ENCODE assay signal across 8 mouse cellular contexts in genomic region chr13:49320040-49320439, GRCm38 (mm10). TPM values are rescaled to one million over a fixed set of nuclear protein-coding genes. Genes with fewer than 3 reads are reported as not detected.
A peak's percentile ranks its signal among the peaks of the same experiment; 100 is the strongest.
DNase-seq lines count a peak whose midpoint lies in the region; ATAC-seq lines count a peak whose summit lies in the region.

Gene Fgd3, minus strand, starts transcription at chr13:49320311.

- H3K4me1 ChIP-seq in forebrain, embryonic 10.5 days, result peaks cover 67% of the 10 kb centered on the region
- H3K4me1 ChIP-seq in hindbrain, embryonic 15.5 days (replicated peaks), result peaks cover 33% of the 10 kb centered on the region
- peaks cover 37% of the 10 kb centered on the region for H3K4me1 ChIP-seq in neural tube, embryonic 12.5 days

- peak within 1 kb of the TSS; percentile 43 for H3K9ac ChIP-seq in hindbrain, embryonic 15.5 days
- H3K9ac ChIP-seq in neural tube, embryonic 12.5 days, result peak within 1 kb of the TSS; percentile 46

- peak within 1 kb of the TSS; percentile 86 for H3K27ac ChIP-seq in forebrain, embryonic 10.5 days
- 0 out of 2 replicates have a peak within 1 kb of the TSS, but pooled peaks have one; percentile 41 for H3K27ac ChIP-seq in hindbrain, embryonic 15.5 days (replicated peaks)
- H3K27ac ChIP-seq in neural tube, embryonic 12.5 days, result no peak within 1 kb of the TSS; the same call in 1 of the 2 replicates

- H3K27me3 ChIP-seq in forebrain, embryonic 10.5 days (ENCODE audit: poor library complexity, severe bottlenecking), result peaks cover 61% of the 10 kb centered on the region
- peaks cover 5% of the 10 kb centered on the region; the same call in 1 of the 2 replicates for H3K27me3 ChIP-seq in hindbrain, embryonic 15.5 days
- H3K27me3 ChIP-seq in neural tube, embryonic 12.5 days (replicated peaks), result peaks cover 21% of the 10 kb centered on the region

- peak; percentile 93 for ATAC-seq in hindbrain, embryonic 15.5 days (ENCODE audit: low FRiP score, low read depth)
- peak; percentile 92 for ATAC-seq in neural tube, embryonic 12.5 days (ENCODE audit: low FRiP score, low read depth)

- DNase-seq in cerebellum, postnatal 10 days, result peak; percentile 61 to 76
- no peak for DNase-seq in cerebellum, adult 9-10 months
- DNase-seq in R1 (ENCODE audit: low read depth, low spot score), result peak; percentile 54
- DNase-seq in forebrain, embryonic 10.5 days (ENCODE audit: extremely low spot score, low spot score), result peak; percentile 84
- peak; percentile 85 for DNase-seq in left cerebral cortex, postnatal 4 days
- DNase-seq in spleen, postnatal 14 days (ENCODE audit: low spot score in 2 of 2), result no peak

- under 1% methylated on average over 10 of the region's 10 CpGs for whole genome bisulfite sequencing in forebrain, embryonic 10.5 days
- WGBS in hindbrain, embryonic 15.5 days, result under 1% methylated on average over 10 of the region's 10 CpGs
- under 1% methylated on average over 10 of the region's 10 CpGs for WGBS in neural tube, embryonic 12.5 days

- intact Hi-C loops in left cerebral cortex, postnatal 4 days (cut with DNase I), result no loop called here

- peak within 1 kb of the TSS; percentile 66 for H3K4me2 ChIP-seq in hindbrain, embryonic 15.5 days
- H3K4me2 ChIP-seq in neural tube, embryonic 12.5 days (replicated peaks), result peak within 1 kb of the TSS; percentile 57

- no peaks in the 10 kb centered on the region for H3K9me3 ChIP-seq in forebrain, embryonic 10.5 days
- no peaks in the 10 kb centered on the region for H3K9me3 ChIP-seq in hindbrain, embryonic 15.5 days
- H3K9me3 ChIP-seq in neural tube, embryonic 12.5 days, result no peaks in the 10 kb centered on the region

- H3K36me3 ChIP-seq in forebrain, embryonic 10.5 days (replicated peaks), result 0 out of 2 replicates have a peak, but pooled peaks cover under 1% of the 10 kb centered on the region
- no peaks in the 10 kb centered on the region for H3K36me3 ChIP-seq in hindbrain, embryonic 15.5 days
- H3K36me3 ChIP-seq in neural tube, embryonic 12.5 days, result no peaks in the 10 kb centered on the region

- H3K4me3 ChIP-seq in forebrain, embryonic 10.5 days, result peak within 1 kb of the TSS; percentile 51
- peak within 1 kb of the TSS; percentile 38 for H3K4me3 ChIP-seq in hindbrain, embryonic 15.5 days
- peak within 1 kb of the TSS; percentile 27 for H3K4me3 ChIP-seq in neural tube, embryonic 12.5 days

RNA-seq across cellular contexts. Expression of gene Fgd3, which starts in this region (rescaled TPM):
- 0.90 and 1.1 TPM in 2 replicates for polyA plus RNA-seq in forebrain, embryonic 10.5 days (2016; fragmentation: Nextera tagmentation; extraction: Ambion mirVana)
- 1.6 and 1.9 TPM in 2 replicates for polyA plus RNA-seq in hindbrain, embryonic 15.5 days (2015; fragmentation: Nextera tagmentation; extraction: Ambion mirVana)
- 10 to 100 TPM; 19.8 to 27.2 TPM for total RNA-seq in left cerebral cortex, postnatal 4 days (2021)
- polyA plus RNA-seq in neural tube, embryonic 12.5 days (2016; fragmentation: Nextera tagmentation; extraction: Ambion mirVana), result 2.6 and 2.7 TPM in 2 replicates

Comparison
In these comparisons a context has a peak if more than half of its experiments do, and no peak if none do; other contexts are left out.
1. DNase-seq: peak in cerebellum, postnatal 10 days (2 of 2), R1 (single experiment), forebrain, embryonic 10.5 days (single experiment) and left cerebral cortex, postnatal 4 days (single experiment); none in cerebellum, adult 9-10 months (single experiment) and spleen, postnatal 14 days (0 of 2).
2. Peak in every context shown above with its lines, with median percentiles within 50 percentile points of each other: H3K4me3 ChIP-seq.